Comparison of ENCODE assay signal across 33 mouse cellular contexts in genomic region chr11:50914461-50914860, GRCm38 (mm10). TPM values are rescaled to one million over a fixed set of nuclear protein-coding genes. Genes with fewer than 3 reads are reported as not detected.
DNase-seq lines count a peak whose midpoint lies in the region; ATAC-seq and TF ChIP-seq lines count a peak whose summit lies in the region.
"Had no signal": no experiment of that assay in that cellular context is flagged by ENCODE, and none has a peak within 500 bp of the region (broad histone marks: within the 10 kb centered on the region; RNA-seq: fewer than 3 reads in every experiment).

No protein-coding gene starts in this region.

- H3K27ac ChIP-seq in hindbrain, embryonic 13.5 days, result no peak overlapping the region
- H3K27ac ChIP-seq in hindbrain, embryonic 11.5 days (ENCODE audit: low read depth, low read length), result no peak overlapping the region
- no peak overlapping the region for H3K27ac ChIP-seq in hindbrain, postnatal 0 days
- no peak overlapping the region for H3K27ac ChIP-seq in intestine, embryonic 15.5 days
- H3K27ac ChIP-seq: embryonic facial prominence, embryonic 13.5 days; heart, adult 2 months; layer of hippocampus, adult 2 months; limb, embryonic 13.5 days; liver, embryonic 12.5 days had no signal

- no peak for DNase-seq in hindbrain, embryonic 11.5 days (ENCODE audit: low spot score)
- peak; percentile 11 for DNase-seq in right cerebral cortex, adult 18-20 months
- DNase-seq in right cerebral cortex, postnatal 14 days, result no peak
- DNase-seq in hindbrain, postnatal 0 days (ENCODE audit: low spot score), result no peak
- no peak for DNase-seq in heart, adult 8-10 months (ENCODE audit: low spot score)
- DNase-seq: adrenal gland, adult 8-10 months; cerebellum, adult 18-20 months; cerebellum, postnatal 25 days; embryo, embryonic 11 days; gastrocnemius, postnatal 25 days; heart, adult 2 months; heart, postnatal 36 days; kidney, adult 9 months; kidney, postnatal 14 days; layer of hippocampus, postnatal 36 days; lung, adult 18-20 months; lung, postnatal 10 days; thymus, adult 2 months had no signal

- H3K9ac ChIP-seq in hindbrain, embryonic 13.5 days, result no peak overlapping the region
- no peak overlapping the region for H3K9ac ChIP-seq in hindbrain, embryonic 11.5 days (ENCODE audit: low read depth, low read length)
- no peak overlapping the region for H3K9ac ChIP-seq in hindbrain, postnatal 0 days (replicated peaks; ENCODE audit: low read length)
- H3K9ac ChIP-seq in intestine, embryonic 15.5 days, result no peak overlapping the region
- H3K9ac ChIP-seq: embryonic facial prominence, embryonic 13.5 days; limb, embryonic 13.5 days; liver, embryonic 12.5 days had no signal

- H3K9me3 ChIP-seq in hindbrain, embryonic 13.5 days, result peaks cover 47% of the 10 kb centered on the region
- H3K9me3 ChIP-seq in hindbrain, embryonic 11.5 days (ENCODE audit: control insufficient read depth, low read length), result peaks cover 6% of the 10 kb centered on the region; the same call in 1 of the 2 replicates
- H3K9me3 ChIP-seq in hindbrain, postnatal 0 days (ENCODE audit: low read length), result peaks cover 7% of the 10 kb centered on the region; the same call in 1 of the 2 replicates
- no peaks in the 10 kb centered on the region for H3K9me3 ChIP-seq in intestine, embryonic 15.5 days
- H3K9me3 ChIP-seq: liver, embryonic 12.5 days had no signal

- H3K4me3 ChIP-seq in hindbrain, embryonic 13.5 days, result peak overlapping the region; percentile 77; the same call in 1 of the 2 replicates
- H3K4me3 ChIP-seq in hindbrain, embryonic 11.5 days (ENCODE audit: low read depth, low read length), result no peak overlapping the region
- no peak overlapping the region for H3K4me3 ChIP-seq in hindbrain, postnatal 0 days (ENCODE audit: low read length)
- no peak overlapping the region for H3K4me3 ChIP-seq in intestine, embryonic 15.5 days (replicated peaks)
- H3K4me3 ChIP-seq: erythroblast, embryonic 14.5 days; heart, adult 2 months; liver, embryonic 12.5 days had no signal

- peaks cover 7% of the 10 kb centered on the region for H3K4me1 ChIP-seq in hindbrain, embryonic 13.5 days (replicated peaks)
- H3K4me1 ChIP-seq in hindbrain, embryonic 11.5 days (replicated peaks; ENCODE audit: control insufficient read depth, insufficient read depth, low read length), result no peaks in the 10 kb centered on the region
- peaks cover 4% of the 10 kb centered on the region; the same call in 1 of the 2 replicates for H3K4me1 ChIP-seq in hindbrain, postnatal 0 days (ENCODE audit: insufficient read depth, low read length)
- no peaks in the 10 kb centered on the region for H3K4me1 ChIP-seq in intestine, embryonic 15.5 days (replicated peaks)
- H3K4me1 ChIP-seq: embryonic facial prominence, embryonic 13.5 days; limb, embryonic 13.5 days had no signal

- WGBS in hindbrain, embryonic 13.5 days, result 92% methylated on average over 3 of the region's 3 CpGs
- WGBS in hindbrain, embryonic 11.5 days, result 93% methylated on average over 3 of the region's 3 CpGs
- 95% methylated on average over 3 of the region's 3 CpGs for WGBS in hindbrain, postnatal 0 days
- WGBS in intestine, embryonic 15.5 days, result 90% methylated on average over 3 of the region's 3 CpGs

- H3K4me2 ChIP-seq in hindbrain, embryonic 13.5 days, result peak overlapping the region; percentile 46; the same call in 1 of the 2 replicates
- no peak overlapping the region for H3K4me2 ChIP-seq in hindbrain, embryonic 11.5 days (replicated peaks; ENCODE audit: low read depth, low read length)
- peak overlapping the region; percentile 64 for H3K4me2 ChIP-seq in hindbrain, postnatal 0 days (ENCODE audit: low read depth, low read length)
- no peak overlapping the region for H3K4me2 ChIP-seq in intestine, embryonic 15.5 days (replicated peaks)

- H3K27me3 ChIP-seq in hindbrain, embryonic 13.5 days, result no peaks in the 10 kb centered on the region
- H3K27me3 ChIP-seq in hindbrain, embryonic 11.5 days (ENCODE audit: control insufficient read depth, insufficient read depth, low read length), result no peaks in the 10 kb centered on the region
- H3K27me3 ChIP-seq in hindbrain, postnatal 0 days (ENCODE audit: insufficient read depth, low read length), result no peaks in the 10 kb centered on the region
- H3K27me3 ChIP-seq in intestine, embryonic 15.5 days (replicated peaks), result no peaks in the 10 kb centered on the region
- H3K27me3 ChIP-seq: embryonic facial prominence, embryonic 13.5 days; limb, embryonic 13.5 days; liver, embryonic 12.5 days had no signal

- ATAC-seq in hindbrain, embryonic 13.5 days (ENCODE audit: low FRiP score), result no peak
- no peak for ATAC-seq in hindbrain, embryonic 11.5 days (ENCODE audit: low FRiP score)
- ATAC-seq in hindbrain, postnatal 0 days, result no peak
- ATAC-seq in intestine, embryonic 15.5 days, result no peak
- ATAC-seq: activated CD4-positive, CD25-positive, alpha-beta regulatory T cell, adult 4 months; forebrain, embryonic 16.5 days; intestine, embryonic 16.5 days; liver, embryonic 12.5 days had no signal

- TF ChIP-seq CTCF in hindbrain, postnatal 0 days (IDR thresholded peaks at IDR 0.05; ENCODE audit: low read depth), result no peak

- H3K36me3 ChIP-seq in hindbrain, embryonic 13.5 days, result peaks cover 50% of the 10 kb centered on the region
- peaks cover 26% of the 10 kb centered on the region for H3K36me3 ChIP-seq in hindbrain, embryonic 11.5 days (ENCODE audit: control insufficient read depth, insufficient read depth, low read length)
- H3K36me3 ChIP-seq in hindbrain, postnatal 0 days (ENCODE audit: insufficient read depth, low read length), result peaks cover 28% of the 10 kb centered on the region
- peaks cover 22% of the 10 kb centered on the region for H3K36me3 ChIP-seq in intestine, embryonic 15.5 days

RNA-seq across cellular contexts. Expression of gene Zfp2, which starts 1.5 kb away (rescaled TPM):
- 44.6 and 46.2 TPM in 2 replicates for polyA plus RNA-seq in hindbrain, embryonic 13.5 days (2015; fragmentation: Nextera tagmentation; extraction: Ambion mirVana)
- polyA plus RNA-seq in hindbrain, embryonic 11.5 days (2014; fragmentation: Nextera tagmentation; extraction: Ambion mirVana), result 30.6 and 37.0 TPM in 2 replicates
- total RNA-seq in hindbrain, postnatal 0 days (2014; rRNA removed), result 15.8 and 24.3 TPM in 2 replicates
- polyA plus RNA-seq in hindbrain, postnatal 0 days (2015; fragmentation: Nextera tagmentation; extraction: Ambion mirVana), result 28.0 and 29.2 TPM in 2 replicates
- 9.1 and 9.8 TPM in 2 replicates for polyA plus RNA-seq in intestine, embryonic 15.5 days (2015; fragmentation: Nextera tagmentation; extraction: Ambion mirVana)
- 1 to 10 TPM; 3.0 to 4.2 (median 3.2) TPM for total RNA-seq in heart, adult 8-10 months (2022)
- polyA plus RNA-seq: activated CD4-positive, CD25-positive, alpha-beta regulatory T cell, adult 4 months; erythroblast, embryonic 14.5 days had no signal

RNA-seq across cellular contexts. Expression of gene Zfp354b, which starts 17.0 kb away (rescaled TPM):
- 3.4 and 4.3 TPM in 2 replicates for polyA plus RNA-seq in hindbrain, embryonic 13.5 days (2015; fragmentation: Nextera tagmentation; extraction: Ambion mirVana)
- polyA plus RNA-seq in hindbrain, embryonic 11.5 days (2014; fragmentation: Nextera tagmentation; extraction: Ambion mirVana), result 1.8 and 2.1 TPM in 2 replicates
- 0.52 and 1.1 TPM in 2 replicates for total RNA-seq in hindbrain, postnatal 0 days (2014; rRNA removed)
- 2.3 and 2.8 TPM in 2 replicates for polyA plus RNA-seq in hindbrain, postnatal 0 days (2015; fragmentation: Nextera tagmentation; extraction: Ambion mirVana)
- 0.71 and 1.2 TPM in 2 replicates for polyA plus RNA-seq in intestine, embryonic 15.5 days (2015; fragmentation: Nextera tagmentation; extraction: Ambion mirVana)
- 1 to 10 TPM; 1.2 to 2.1 (median 1.7) TPM for total RNA-seq in heart, adult 8-10 months (2022)
- total RNA-seq: megakaryocyte progenitor cell, adult 5-6 weeks had no signal
- polyA plus RNA-seq: activated CD4-positive, CD25-positive, alpha-beta regulatory T cell, adult 4 months; erythroblast, embryonic 14.5 days; small intestine, adult 2 months had no signal

RNA-seq across cellular contexts. Expression of gene Zfp454, which starts 27.0 kb away (rescaled TPM):
- 13.2 and 13.3 TPM in 2 replicates for polyA plus RNA-seq in hindbrain, embryonic 13.5 days (2015; fragmentation: Nextera tagmentation; extraction: Ambion mirVana)
- 15.5 and 16.4 TPM in 2 replicates for polyA plus RNA-seq in hindbrain, embryonic 11.5 days (2014; fragmentation: Nextera tagmentation; extraction: Ambion mirVana)
- 3.5 and 4.0 TPM in 2 replicates for total RNA-seq in hindbrain, postnatal 0 days (2014; rRNA removed)
- 6.2 and 7.3 TPM in 2 replicates for polyA plus RNA-seq in hindbrain, postnatal 0 days (2015; fragmentation: Nextera tagmentation; extraction: Ambion mirVana)
- 5.1 and 5.2 TPM in 2 replicates for polyA plus RNA-seq in intestine, embryonic 15.5 days (2015; fragmentation: Nextera tagmentation; extraction: Ambion mirVana)
- 1 to 10 TPM in 1 of 4 experiments, under 1 TPM in 3; 0.41 to 1.8 (median 0.85) TPM for total RNA-seq in heart, adult 8-10 months (2022)
- total RNA-seq: megakaryocyte progenitor cell, adult 5-6 weeks had no signal
- polyA plus RNA-seq: activated CD4-positive, CD25-positive, alpha-beta regulatory T cell, adult 4 months; erythroblast, embryonic 14.5 days; small intestine, adult 2 months; thymus, adult 2 months had no signal

RNA-seq across cellular contexts. Expression of gene 4933414I15Rik, which starts 29.1 kb away (rescaled TPM):
- not detected in 2 replicates for polyA plus RNA-seq in hindbrain, embryonic 13.5 days (2015; fragmentation: Nextera tagmentation; extraction: Ambion mirVana)
- not detected in 2 replicates for polyA plus RNA-seq in hindbrain, embryonic 11.5 days (2014; fragmentation: Nextera tagmentation; extraction: Ambion mirVana)
- not detected in 2 replicates for total RNA-seq in hindbrain, postnatal 0 days (2014; rRNA removed)
- not detected in 2 replicates for polyA plus RNA-seq in hindbrain, postnatal 0 days (2015; fragmentation: Nextera tagmentation; extraction: Ambion mirVana)
- not detected in 2 replicates for polyA plus RNA-seq in intestine, embryonic 15.5 days (2015; fragmentation: Nextera tagmentation; extraction: Ambion mirVana)
- total RNA-seq in heart, adult 8-10 months (2022), result not detected
- total RNA-seq: adrenal gland, adult 8-10 months; gastrocnemius, postnatal 25 days; heart, adult 2 months; heart, postnatal 36 days; layer of hippocampus, adult 2 months; layer of hippocampus, postnatal 36 days; left cerebral cortex, postnatal 14 days; megakaryocyte progenitor cell, adult 5-6 weeks had no signal
- polyA plus RNA-seq: activated CD4-positive, CD25-positive, alpha-beta regulatory T cell, adult 4 months; embryonic facial prominence, embryonic 13.5 days; erythroblast, embryonic 14.5 days; forebrain, embryonic 16.5 days; heart, adult 2 months; heart, embryonic 14.5 days; intestine, embryonic 16.5 days; limb, embryonic 13.5 days; liver, embryonic 12.5 days; small intestine, adult 2 months; stomach, embryonic 16.5 days; thymus, adult 2 months had no signal

RNA-seq across cellular contexts. Expression of gene Prop1, which starts 39.1 kb away (rescaled TPM):
- not detected in 2 replicates for polyA plus RNA-seq in hindbrain, embryonic 13.5 days (2015; fragmentation: Nextera tagmentation; extraction: Ambion mirVana)
- polyA plus RNA-seq in hindbrain, embryonic 11.5 days (2014; fragmentation: Nextera tagmentation; extraction: Ambion mirVana), result not detected in 2 replicates
- total RNA-seq in hindbrain, postnatal 0 days (2014; rRNA removed), result not detected in 2 replicates
- not detected in 2 replicates for polyA plus RNA-seq in hindbrain, postnatal 0 days (2015; fragmentation: Nextera tagmentation; extraction: Ambion mirVana)
- not detected in 2 replicates for polyA plus RNA-seq in intestine, embryonic 15.5 days (2015; fragmentation: Nextera tagmentation; extraction: Ambion mirVana)
- total RNA-seq in heart, adult 8-10 months (2022), result not detected
- total RNA-seq: adrenal gland, adult 8-10 months; gastrocnemius, postnatal 25 days; heart, adult 2 months; heart, postnatal 36 days; layer of hippocampus, adult 2 months; layer of hippocampus, postnatal 36 days; left cerebral cortex, postnatal 14 days; megakaryocyte progenitor cell, adult 5-6 weeks had no signal
- polyA plus RNA-seq: activated CD4-positive, CD25-positive, alpha-beta regulatory T cell, adult 4 months; embryonic facial prominence, embryonic 13.5 days; erythroblast, embryonic 14.5 days; forebrain, embryonic 16.5 days; heart, adult 2 months; heart, embryonic 14.5 days; intestine, embryonic 16.5 days; limb, embryonic 13.5 days; liver, embryonic 12.5 days; small intestine, adult 2 months; stomach, embryonic 16.5 days; thymus, adult 2 months had no signal

Comparison
In these comparisons a context has a peak if more than half of its experiments do, and no peak if none do; other contexts are left out.
1. H3K4me2 ChIP-seq: peak in hindbrain, embryonic 13.5 days (single experiment) and hindbrain, postnatal 0 days (single experiment); none in hindbrain, embryonic 11.5 days (single experiment) and intestine, embryonic 15.5 days (single experiment).